Mouse (Mus musculus): ENCODE measurements around the gene Myom3. TPM values are rescaled to one million over a fixed set of nuclear protein-coding genes. Genes with fewer than 3 reads are reported as not detected.

Myom3 gene
- total RNA-seq, 4 experiments from 2014 or later, result 0.98 to 1.7 (median 1.1) TPM

DNA sequence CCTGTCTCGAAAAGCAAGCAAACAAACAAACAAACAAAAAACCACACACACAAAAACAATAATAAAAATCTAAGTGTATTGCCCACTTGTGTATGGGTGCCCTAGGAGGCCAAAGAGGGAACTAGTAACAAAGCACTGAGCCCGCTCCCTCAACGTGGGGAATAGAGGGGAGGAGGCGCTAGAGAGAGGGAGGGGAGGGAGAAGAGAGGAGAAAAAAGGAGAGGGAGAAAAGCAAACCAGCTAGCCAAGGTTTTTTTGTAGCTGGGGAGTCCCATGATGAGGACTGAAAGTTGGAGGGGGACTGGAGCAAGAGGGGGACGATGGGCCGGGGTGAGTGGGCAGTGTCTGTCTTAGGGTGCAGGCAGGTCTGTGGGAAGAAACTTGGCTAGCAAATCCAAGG is 95.6 kb downstream of the Myom3 start:
- DNase-seq (ENCODE audit: low spot score in 2 of 2), result no peak

DNA sequence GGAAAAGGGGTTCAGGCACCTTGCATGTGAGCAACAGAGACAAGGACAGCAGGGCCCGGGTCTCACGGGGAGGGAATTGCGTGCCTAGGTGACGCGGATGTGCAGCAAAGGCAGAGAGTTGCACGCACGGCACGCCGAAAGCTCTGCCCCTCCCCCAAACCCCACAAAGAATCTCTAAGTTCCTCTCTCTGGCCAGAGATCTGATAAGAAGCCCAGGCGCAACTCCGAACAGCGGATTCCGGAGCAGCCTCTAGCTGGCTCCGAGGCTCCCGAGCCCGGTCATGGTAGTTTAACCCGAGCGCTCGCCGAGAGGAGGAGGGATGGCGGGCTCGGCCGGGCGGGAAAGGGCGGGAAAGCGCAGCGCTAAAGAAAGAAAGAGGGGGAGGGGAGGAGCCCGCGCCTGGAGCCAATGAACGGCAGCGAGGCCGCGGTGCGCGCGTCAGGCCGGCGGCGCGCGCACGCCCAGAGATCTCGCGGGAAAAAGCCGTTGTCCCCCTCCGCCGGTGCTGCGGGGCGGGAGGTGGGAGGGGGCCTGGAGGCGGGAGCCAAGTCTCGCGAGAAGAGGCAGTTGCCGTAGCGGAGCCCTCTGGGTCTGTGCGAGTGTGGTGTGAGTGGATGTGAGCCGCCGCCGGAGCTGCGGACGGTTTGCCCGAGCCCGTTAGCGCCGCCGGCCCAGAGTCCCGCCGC is 96.2 kb downstream of the Myom3 start, which contains the start of gene Srsf10:
Srsf10 (plus strand) TSS at position 212 of the 687 bp plus-strand sequence.
- DNase-seq (ENCODE audit: low spot score in 2 of 2), result peak; percentile 76 to 95

DNA sequence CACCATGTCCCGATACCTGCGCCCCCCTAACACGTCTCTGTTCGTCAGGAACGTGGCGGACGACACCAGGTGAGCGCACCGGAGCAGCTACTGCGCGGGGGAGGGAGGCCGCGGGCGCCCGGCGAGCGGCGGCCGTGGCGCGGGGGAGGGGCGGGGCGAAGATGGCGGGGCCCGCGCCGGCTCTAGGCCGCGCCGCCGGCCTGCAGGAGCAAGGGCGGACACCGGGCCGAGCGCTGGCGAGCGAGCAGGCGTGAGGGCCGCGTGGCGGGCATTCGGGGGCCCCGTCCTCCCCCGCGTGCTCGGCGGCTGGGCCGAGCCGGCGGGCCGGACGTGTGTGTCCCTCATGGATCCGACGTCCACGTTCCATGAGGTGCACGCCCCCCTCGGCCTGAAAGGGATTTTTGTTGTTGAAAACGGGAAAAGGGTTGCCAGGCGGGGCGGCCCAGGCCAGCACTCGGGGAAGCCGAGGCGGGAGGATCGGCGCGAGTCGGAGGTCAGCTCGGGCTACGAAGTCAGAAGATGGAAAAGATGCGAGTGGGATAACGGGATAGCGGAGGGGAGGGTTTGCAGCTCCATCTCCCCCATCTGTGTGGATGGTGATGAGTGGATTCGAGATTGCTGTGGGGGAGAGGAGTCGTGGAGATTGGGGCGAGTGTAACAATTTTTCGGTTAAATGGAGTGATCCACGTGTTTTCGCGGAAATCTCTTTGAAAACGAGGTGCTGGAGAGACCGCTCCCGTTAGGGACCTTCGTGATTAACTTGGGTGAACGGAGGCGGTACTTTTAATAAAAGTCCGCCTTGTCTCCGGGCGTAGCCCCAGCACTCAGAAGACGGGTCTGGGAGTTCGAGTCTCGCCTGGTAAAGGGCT is 96.9 kb downstream of the Myom3 start:
- peak in 1 of 2 experiments; percentile 45 for DNase-seq (ENCODE audit: low spot score in 2 of 2)

DNA sequence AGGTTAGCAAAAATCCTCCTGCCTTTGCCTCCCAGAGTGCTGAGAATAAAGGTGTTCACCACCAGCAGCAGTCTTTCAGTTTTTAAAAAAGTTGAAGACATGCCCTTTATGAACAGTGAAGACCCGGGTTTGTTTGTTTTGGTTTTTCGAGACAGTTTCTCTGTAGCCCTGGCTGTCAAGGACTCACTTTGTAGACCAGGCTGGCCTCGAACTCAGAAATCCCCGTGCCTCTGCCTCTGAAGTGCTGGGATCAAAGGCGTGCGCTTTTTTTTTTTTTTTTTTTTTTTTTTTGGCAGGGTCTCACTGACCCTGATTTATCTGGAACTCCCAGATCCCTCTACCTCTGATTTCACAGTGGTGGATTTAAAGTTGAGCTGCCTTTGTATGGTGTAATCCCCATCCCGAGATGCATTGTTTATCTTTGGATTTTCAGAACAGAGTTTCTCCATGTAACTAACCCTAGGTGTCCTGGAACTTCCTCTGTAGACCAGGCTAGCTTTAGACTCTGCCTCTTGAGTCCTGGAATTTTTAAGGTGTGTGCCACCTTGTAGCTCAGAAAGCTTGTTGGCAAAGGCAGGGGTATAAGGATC is 98.2 kb downstream of the Myom3 start:
- no peak for DNase-seq (ENCODE audit: low spot score in 2 of 2)

Other genes starting within 250 kb of the Myom3 start
- 1 to 10 TPM; 1.1 to 1.8 (median 1.5) TPM for gene Grhl3, start 186.1 kb upstream of the Myom3 start, total RNA-seq (2022)
- gene Ifnlr1, start 73.4 kb upstream of the Myom3 start, total RNA-seq (2022), result under 1 TPM; 0.27 to 0.37 (median 0.32) TPM
- under 1 TPM in 1 of 4 experiments, not detected in 3; 0.14 TPM for gene Il22ra1, start 31.5 kb upstream of the Myom3 start, total RNA-seq (2022)
- 10 to 100 TPM; 60.1 to 69.5 (median 63.3) TPM for gene Srsf10, start 96.0 kb downstream of the Myom3 start, total RNA-seq (2022)
- 10 to 100 TPM; 39.6 to 49.8 (median 44.9) TPM for gene Pnrc2, start 114.1 kb downstream of the Myom3 start, total RNA-seq (2022)
- gene Cnr2, start 135.7 kb downstream of the Myom3 start, total RNA-seq (2022), result under 1 TPM; 0.13 to 0.74 (median 0.40) TPM
- 10 to 100 TPM; 33.5 to 54.6 (median 51.0) TPM for gene Fuca1, start 161.0 kb downstream of the Myom3 start, total RNA-seq (2022)
- gene Hmgcl, start 186.7 kb downstream of the Myom3 start, total RNA-seq (2022), result 10 to 100 TPM; 35.7 to 39.3 (median 37.6) TPM
- 10 to 100 TPM; 21.7 to 26.5 (median 23.4) TPM for gene Gale, start 204.0 kb downstream of the Myom3 start, total RNA-seq (2022)
- gene Lypla2, start 212.9 kb downstream of the Myom3 start, total RNA-seq (2022), result 10 to 100 TPM; 77.5 to 92.7 (median 82.3) TPM
- gene Pithd1, start 227.5 kb downstream of the Myom3 start, total RNA-seq (2022), result 10 to 100 TPM; 82.0 to 99.8 (median 91.3) TPM